Mouse (Mus musculus) monocyte, adult 2 months (primary cell): ENCODE data around the gene Nup133.

Experiments
- DNase-seq, 2 experiments: peaks; one replicate each; pipeline ENCODE4 v3.0.0; 2022; ENCODE audit warnings: low spot score in 2 of 2, low read depth in 1 of 2

Gene Nup133

DNA sequence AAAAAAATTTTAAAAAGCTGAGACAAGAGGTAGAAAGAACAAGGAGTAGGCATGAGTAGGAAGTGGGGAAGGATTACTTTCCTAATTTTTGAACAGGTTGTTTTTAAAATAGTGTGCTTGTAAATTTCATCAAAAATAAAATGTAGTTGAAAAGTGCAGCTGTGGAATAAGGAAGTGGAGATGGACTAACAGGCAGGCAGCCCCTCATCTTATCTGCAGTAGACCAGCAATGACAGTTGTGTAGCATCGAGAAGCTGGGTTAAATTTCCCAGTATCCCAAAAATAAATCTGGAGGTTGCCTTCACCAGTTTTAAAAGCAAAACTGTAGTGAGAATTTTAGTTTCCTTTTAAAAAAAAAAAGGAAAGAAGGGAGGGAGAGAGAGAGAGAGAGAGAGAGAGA, 94.8 kb downstream of the Nup133 start:
- no peak for DNase-seq

- no peak for DNase-seq
Measured at GRCm38 (mm10) chr8:123851590-123851989, 97.5 kb downstream of the Nup133 start.

DNA sequence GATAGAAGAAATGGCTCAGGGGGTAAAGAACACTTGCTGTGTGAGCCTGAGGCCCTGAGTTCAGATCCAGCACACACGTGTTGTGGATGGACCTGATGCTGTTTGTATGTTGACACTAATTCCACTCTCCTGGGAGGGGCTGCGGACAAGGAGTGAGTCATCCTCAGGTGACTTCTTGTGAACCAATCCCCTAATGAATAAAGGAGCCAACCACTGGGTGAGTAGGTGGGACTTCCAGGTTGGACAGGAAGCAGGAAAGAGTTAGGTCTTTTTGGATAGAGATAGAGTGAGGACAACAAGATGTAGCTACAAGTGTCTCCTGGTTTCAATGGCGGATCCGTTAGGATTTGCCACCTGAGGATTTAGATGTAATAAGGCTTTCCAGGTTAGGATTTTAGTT, 99.7 kb downstream of the Nup133 start:
- DNase-seq, result no peak

DNA sequence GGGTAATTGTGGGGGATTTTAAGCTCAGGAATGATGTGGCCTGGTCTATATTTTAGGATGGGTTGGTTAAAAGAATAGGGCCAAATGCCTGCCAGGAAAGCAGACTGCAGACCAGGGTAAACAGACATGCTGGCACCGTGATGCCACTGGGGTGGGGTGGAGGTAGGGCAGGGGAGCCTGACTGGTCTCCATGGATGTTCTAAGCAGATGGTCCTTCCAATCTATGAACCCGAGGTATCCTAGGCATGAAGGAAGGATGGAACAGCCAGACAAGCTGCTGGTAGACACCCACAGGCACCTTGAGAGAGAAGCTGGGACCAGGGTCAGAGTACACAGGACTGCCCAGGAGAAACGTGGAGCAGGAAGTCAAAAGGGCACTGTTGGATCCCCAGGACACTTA, 101.5 kb downstream of the Nup133 start:
- no peak for DNase-seq
